Mouse (Mus musculus): Measurements from ENCODE around the gene Rbm48.
"Not testable (repeated sequence)": the region's sequence is repeated elsewhere in the genome, so short reads cannot be mapped to it uniquely, and the experiment has no call there.

Rbm48 gene

GRCm38 (mm10) chr5:3596399-3596766, at the start of gene Rbm48:
TSS of gene Rbm48 (minus strand) at chr5:3596585.
- DNase-seq (ENCODE audit: low spot score in 2 of 2) = peak; percentile 80 to 81

GRCm38 (mm10) chr5:3645326-3645725, 48.9 kb upstream of the Rbm48 start:
- no peak for DNase-seq (ENCODE audit: low spot score in 2 of 2)

GRCm38 (mm10) chr5:3644621-3645020, 48.2 kb upstream of the Rbm48 start:
- no peak for DNase-seq (ENCODE audit: low spot score in 2 of 2)

GRCm38 (mm10) chr5:3635286-3635685, 38.9 kb upstream of the Rbm48 start:
- no peak for DNase-seq (ENCODE audit: low spot score in 2 of 2)

- DNase-seq (ENCODE audit: low spot score in 2 of 2) = no peak
Observed at GRCm38 (mm10) chr5:3633951-3634350, 37.6 kb upstream of the Rbm48 start.

- no peak for DNase-seq (ENCODE audit: low spot score in 2 of 2)
Observed at GRCm38 (mm10) chr5:3633315-3633714, 36.9 kb upstream of the Rbm48 start.

DNA sequence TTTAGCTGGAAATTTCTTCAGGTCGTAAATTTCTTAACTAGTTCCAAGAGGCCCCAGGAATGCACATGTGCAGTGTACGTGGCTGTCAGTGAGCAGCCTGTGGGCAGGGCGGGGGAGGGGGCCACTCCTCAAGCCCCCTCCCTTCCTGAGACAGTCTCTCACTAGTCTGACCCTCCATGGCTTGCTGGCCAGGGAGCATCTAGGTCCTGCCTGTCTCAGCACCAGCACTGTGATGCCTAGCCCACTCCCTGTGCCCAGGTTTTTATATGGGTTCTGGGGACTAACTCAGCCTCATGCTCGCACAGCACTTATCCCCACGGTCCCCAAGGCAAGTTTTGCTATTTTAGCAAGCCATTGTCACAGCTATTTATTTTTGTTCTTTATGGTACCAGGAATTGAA, 35.9 kb upstream of the Rbm48 start:
- DNase-seq (ENCODE audit: low spot score in 2 of 2) = no peak

DNA sequence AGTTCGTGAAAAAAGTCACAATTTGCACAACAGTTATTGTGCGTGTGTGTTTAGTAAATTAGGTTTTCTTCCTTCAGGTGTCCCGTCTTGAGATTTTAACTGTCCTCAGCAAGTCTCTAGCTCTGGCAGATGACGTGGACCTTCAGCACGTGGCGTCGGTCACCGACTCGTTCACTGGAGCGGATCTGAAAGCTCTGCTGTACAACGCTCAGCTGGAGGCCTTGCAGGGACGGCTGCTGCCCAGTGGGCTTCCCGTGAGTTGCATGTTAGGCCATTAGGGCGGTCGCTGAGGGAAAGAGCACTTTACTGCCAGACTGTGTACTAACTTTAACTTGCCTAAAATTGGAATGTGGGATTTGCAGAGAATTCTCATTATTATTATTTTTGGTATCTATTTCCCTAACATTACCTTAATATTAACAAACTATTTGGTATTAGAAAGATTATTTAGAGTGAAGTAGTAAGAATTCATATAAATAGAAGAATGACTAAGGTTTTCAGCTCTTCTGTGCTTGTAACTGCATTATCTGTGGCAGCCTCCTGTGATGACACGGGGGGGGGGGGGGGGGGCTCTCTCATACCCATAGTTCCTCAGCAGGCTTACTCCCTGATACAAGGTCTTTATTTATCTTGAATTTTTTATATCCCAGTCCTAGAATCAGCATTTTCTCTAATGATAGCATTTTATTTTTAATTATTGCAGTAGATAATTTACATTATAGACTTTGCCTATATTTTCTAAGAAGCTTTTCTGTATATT, 35.3 kb upstream of the Rbm48 start:
- DNase-seq (ENCODE audit: low spot score in 2 of 2) = no peak

GRCm38 (mm10) chr5:3630055-3630454, 33.7 kb upstream of the Rbm48 start:
- DNase-seq (ENCODE audit: low spot score in 2 of 2) = no peak

DNA sequence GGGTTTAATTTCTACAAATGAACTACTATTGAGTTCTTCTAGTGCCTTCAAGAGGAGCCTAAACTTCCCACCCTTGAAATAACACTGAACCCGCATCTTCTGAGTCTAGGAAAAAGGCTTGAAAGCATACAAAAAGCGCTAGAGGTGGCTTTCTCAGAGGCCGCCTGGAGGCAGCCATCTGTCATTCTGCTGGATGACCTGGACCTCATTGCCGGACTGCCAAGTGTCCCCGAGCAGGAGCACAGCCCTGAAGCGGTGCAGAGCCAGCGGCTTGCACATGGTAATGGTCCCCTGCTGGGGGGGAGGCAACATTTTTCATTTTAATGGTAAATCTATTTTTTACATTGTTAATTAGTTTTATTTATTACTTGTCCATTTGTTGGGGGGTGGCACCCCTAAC, 24.1 kb upstream of the Rbm48 start:
- no peak for DNase-seq (ENCODE audit: low spot score in 2 of 2)

DNA sequence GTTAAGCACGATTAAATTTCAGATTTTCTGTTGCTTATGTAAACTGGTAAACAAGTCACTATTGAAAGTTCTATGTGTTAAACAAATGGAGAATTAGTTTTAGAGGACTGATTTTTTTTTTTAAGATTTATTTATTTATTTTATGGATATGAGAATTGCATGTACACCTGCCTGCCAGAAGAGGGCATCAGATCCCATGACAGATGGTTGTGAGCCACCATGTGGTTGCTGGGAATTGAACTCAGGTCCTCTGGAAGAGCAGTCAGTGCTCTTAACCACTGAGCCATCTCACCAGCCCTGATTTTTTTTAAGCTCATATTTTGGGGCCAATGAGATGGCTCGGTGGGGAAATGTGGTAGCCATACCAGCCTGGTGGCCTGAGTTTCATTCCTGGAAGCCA, 15.4 kb upstream of the Rbm48 start:
- not testable (repeated sequence) for DNase-seq (ENCODE audit: low spot score in 2 of 2)

GRCm38 (mm10) chr5:3609241-3609640, 12.9 kb upstream of the Rbm48 start:
- DNase-seq (ENCODE audit: low spot score in 2 of 2) = no peak

DNA sequence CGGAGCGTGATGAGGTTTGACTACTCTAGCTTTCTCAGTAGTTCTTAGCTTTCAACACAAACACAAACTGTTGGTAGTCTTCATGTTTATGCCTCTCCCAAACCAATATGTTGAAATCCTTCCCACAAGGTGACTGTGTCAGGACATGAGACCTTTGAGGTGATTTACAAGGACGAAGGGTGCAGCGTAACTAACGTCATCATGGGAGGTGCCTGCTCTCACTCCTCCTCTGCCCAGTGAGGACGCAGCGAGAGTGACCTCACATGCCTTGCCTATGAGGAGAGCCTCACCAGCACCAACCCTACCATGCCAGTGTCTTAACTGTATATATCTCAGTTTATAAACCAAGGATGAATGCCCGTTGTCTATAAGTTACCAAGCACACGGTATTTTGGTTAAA, 10.7 kb upstream of the Rbm48 start:
- no peak for DNase-seq (ENCODE audit: low spot score in 2 of 2)

DNA sequence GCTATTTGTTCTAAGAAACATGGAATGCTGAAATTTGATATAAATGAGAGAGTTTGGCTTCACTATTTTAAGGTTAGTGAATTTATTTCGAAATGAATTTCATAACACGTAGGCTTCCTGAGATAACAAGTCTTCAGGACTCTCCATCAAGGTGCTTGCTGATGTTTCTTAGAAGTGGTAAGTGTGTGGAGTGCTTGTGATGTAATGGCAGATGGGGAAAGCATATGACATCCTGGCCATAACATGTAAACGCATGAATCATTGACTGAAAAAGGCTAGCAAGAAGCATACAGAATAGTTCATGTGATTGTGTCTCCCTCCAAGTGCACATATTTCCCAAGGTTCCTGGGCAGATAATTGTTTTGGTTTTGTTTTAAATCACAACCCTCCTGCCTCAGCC, 4.4 kb upstream of the Rbm48 start:
- no peak for DNase-seq (ENCODE audit: low spot score in 2 of 2)

GRCm38 (mm10) chr5:3600298-3600697, 3.9 kb upstream of the Rbm48 start:
- DNase-seq (ENCODE audit: low spot score in 2 of 2) = no peak

- no peak for DNase-seq (ENCODE audit: low spot score in 2 of 2)
Observed at GRCm38 (mm10) chr5:3598766-3599165, 2.4 kb upstream of the Rbm48 start.

DNA sequence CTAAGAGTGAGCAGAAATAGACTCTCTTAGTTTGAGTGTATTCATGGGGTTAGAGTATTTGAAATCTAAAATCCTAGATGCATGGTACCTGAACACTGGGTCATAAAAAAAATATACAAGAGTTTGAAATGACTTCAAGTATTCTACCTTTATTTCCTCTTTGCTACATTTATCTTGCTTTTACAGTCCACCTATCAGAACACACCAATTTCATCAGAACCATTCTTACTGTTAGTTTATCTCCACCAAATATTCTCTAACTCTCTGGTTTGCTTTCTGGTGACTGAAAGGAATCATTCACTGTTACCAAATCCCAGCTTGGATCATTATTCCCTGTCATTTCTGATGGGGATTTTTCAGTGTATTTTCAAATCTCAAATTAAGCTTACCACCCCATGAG, 786 bp upstream of the Rbm48 start:
- no peak for DNase-seq (ENCODE audit: low spot score in 2 of 2)

DNA sequence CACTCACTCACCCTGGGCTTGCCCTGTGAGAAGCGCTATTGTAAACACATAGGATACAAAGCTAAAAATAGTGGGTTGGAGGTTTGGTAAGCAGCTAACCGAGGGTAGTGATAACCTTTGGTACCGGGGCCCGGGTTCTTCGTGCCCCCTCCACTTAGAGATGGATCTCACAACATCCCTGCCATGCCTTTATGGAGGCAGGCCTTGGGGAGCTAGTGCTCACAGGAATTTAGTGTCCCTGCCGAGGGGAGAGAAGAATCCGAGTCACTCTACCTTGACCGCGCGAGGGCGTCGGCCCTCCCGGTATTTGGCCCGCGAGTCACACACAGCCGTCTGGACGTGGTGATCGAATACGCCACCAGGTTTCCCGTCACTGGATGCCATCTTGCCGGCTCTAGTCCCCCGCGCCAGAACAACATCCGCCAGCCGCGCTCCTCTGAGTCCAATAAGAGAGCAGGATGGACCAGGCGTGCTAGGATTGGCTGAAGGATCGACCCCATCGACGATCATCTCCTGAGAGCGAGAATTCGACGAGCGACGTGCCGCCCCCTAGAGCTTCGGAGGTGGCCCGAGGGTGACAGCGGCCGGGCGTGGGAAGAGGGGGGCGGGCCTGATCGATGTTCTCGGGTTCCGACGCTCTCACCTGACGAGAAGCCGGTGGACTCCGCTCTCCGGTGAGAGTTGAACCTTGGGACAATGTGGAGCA, 539 bp downstream of the Rbm48 start, which contains the start of gene Pex1:
Gene Pex1, plus strand, starts transcription at position 374 of the 706 bp plus-strand sequence.
- peak; percentile 97 for DNase-seq (ENCODE audit: low spot score in 2 of 2)

DNA sequence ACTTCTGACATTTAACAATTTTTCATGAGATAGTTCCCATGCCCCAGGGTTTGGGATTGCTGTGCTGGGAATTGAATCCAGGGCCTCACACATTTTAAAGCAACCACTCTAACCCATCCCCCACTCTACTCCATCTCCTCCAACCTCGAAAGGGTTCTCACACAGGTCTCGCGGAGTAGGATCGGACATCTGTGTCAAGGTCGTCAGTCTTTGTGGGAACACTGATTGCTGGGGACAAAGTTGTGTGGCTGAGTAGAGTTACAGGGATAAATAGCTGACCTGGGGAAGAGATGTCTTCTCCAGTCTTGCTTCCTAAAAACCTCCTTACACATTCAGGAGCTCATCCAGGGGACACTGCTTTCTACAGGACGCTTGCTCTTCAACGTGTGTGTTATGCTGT, 17.3 kb downstream of the Rbm48 start:
- no peak for DNase-seq (ENCODE audit: low spot score in 2 of 2)

- DNase-seq (ENCODE audit: low spot score in 2 of 2) = no peak
Observed at GRCm38 (mm10) chr5:3577939-3578338, 18.4 kb downstream of the Rbm48 start.

GRCm38 (mm10) chr5:3574825-3575224, 21.6 kb downstream of the Rbm48 start:
- no peak for DNase-seq (ENCODE audit: low spot score in 2 of 2)

DNA sequence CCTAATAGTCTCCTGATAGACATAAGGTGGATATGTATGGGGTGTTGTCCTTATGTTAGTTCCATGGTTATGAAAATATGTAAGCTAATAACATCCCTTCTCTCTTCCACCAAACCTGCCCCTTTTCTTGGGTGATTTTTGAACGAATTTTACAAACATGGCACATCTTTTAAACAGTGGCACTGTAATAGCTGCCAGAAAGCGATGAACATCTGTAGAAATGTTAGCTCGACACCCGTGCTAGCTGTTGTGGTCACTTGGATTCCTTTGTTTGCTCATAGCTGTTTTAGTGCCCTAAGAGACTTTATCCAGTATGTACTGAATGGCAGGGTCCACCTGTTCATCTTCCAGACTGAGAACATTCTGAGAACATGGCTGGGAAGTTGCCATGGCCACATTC, 25.1 kb downstream of the Rbm48 start, which contains the start of gene 1700109H08Rik:
Gene 1700109H08Rik, plus strand, starts transcription at position 301 of the 400 bp plus-strand sequence.
- no peak for DNase-seq (ENCODE audit: low spot score in 2 of 2)

- DNase-seq (ENCODE audit: low spot score in 2 of 2) = no peak
Observed at GRCm38 (mm10) chr5:3554198-3554597, 42.2 kb downstream of the Rbm48 start.

All from right cerebral cortex, adult 2 months (tissue).